Mouse (Mus musculus) naive thymus-derived CD4-positive, alpha-beta T cell, adult 2 months (primary cell): ENCODE measurements around the gene Bola1.
A peak's percentile ranks its signal among the peaks of the same experiment; 100 is the strongest.

Source experiments
- DNase-seq: peaks from one replicate; pipeline ENCODE4 v3.0.0-alpha.2; 2011; ENCODE audit warnings: low read depth

Bola1 gene

DNA sequence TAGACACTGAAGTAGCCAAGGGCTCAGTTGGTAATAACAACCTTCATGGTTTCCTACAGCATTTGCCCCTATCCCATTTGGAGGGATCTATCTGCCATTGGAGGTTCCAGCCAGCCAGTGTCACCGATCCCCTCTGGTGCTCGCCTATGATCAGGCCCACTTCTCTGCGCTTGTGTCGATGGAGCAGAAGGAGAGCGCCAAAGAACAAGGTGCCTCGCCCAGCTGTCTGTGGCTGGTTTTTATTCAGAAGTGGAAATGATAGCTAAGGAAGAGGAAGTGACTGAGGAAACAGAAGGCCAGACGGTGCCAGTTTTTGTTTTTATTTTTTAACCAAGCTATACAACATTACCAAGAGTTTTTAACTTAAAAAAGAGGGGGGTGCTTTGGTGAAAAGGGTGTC lies 67.7 kb downstream of the Bola1 start:
- no peak for DNase-seq

DNA sequence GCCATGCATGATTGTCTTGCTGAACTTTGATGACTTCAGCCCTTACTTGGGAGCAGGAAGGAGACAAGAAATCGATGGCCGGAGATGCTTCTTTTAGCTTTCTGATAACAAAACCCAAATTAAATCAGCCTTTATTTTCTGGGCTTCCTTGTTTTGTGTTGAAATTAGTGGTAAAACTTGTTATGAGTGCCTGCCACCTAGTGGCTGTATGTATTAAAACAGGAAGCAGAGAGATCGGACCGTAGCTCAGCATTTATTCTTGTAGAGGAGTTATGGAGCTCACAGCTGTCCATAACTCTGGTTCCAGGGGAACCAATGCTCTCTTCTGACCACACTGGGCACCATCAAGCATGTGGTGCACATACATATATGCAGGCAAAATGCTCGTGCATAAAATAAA lies 71.6 kb downstream of the Bola1 start:
- peak; percentile 83 for DNase-seq
